Mouse (Mus musculus): ENCODE measurements around the gene Fbrsl1. TPM values are rescaled to one million over a fixed set of nuclear protein-coding genes. Genes with fewer than 3 reads are reported as not detected.

The Fbrsl1 gene
- total RNA-seq (2012; rRNA removed): 44.4 and 51.7 TPM in 2 replicates

GRCm38 (mm10) chr5:110448436-110449134 lies at the start of gene Fbrsl1:
Fbrsl1 (minus strand) TSS chr5:110448503.
- Histone ChIP-seq H3K9ac (ENCODE audit: insufficient read depth, low read depth, low read length, poor library complexity, severe bottlenecking) (peak within 1 kb of the TSS; percentile 98), H3K27ac (ENCODE audit: insufficient read depth, low read depth, low read length, poor library complexity, severe bottlenecking) (peak within 1 kb of the TSS; percentile 91), H3K9me3 (ENCODE audit: control insufficient read depth, insufficient read depth, low read depth, low read length) (no peaks in the 10 kb centered on the region), H3K4me3 (ENCODE audit: insufficient read depth in 1 of 2, low read depth in 1 of 2, low read length in 2 of 2, poor library complexity in 1 of 2, severe bottlenecking in 1 of 2) (peak within 1 kb of the TSS; percentile 83 to 99), H3K36me3 (ENCODE audit: control insufficient read depth, insufficient read depth, low read length, poor library complexity, severe bottlenecking) (no peaks in the 10 kb centered on the region), H3K4me1 (ENCODE audit: control insufficient read depth in 2 of 2, insufficient read depth in 2 of 2, low read length in 2 of 2, poor library complexity in 1 of 2) (peaks cover 4 to 28% of the 10 kb centered on the region in 2 experiments)
- peak; percentile 100 for DNase-seq (ENCODE audit: low read depth, low spot score)
- TF ChIP-seq HCFC1 (IDR thresholded peaks at IDR 0.05; ENCODE audit: borderline replicate concordance, insufficient read depth, low read length): no peak; the same call in 1 of the 2 replicates
- TF ChIP-seq ZC3H11A (IDR thresholded peaks at IDR 0.05; ENCODE audit: borderline replicate concordance, low read depth, low read length): no peak
- TF ChIP-seq CHD2 (IDR thresholded peaks at IDR 0.05; ENCODE audit: low read depth, low read length): no peak
- peak; percentile 76; the same call in 1 of the 2 replicates for TF ChIP-seq MAFK (IDR thresholded peaks at IDR 0.05; ENCODE audit: insufficient read depth, low read depth, low read length)
- no peak for TF ChIP-seq ZNF384 (IDR thresholded peaks at IDR 0.05; ENCODE audit: low read depth, low read length)
- in situ Hi-C loops (cut with MboI; ENCODE audit: low sequenced_read_pairs in 2 of 2, unreplicated experiment in 2 of 2): no loop called here

- Histone ChIP-seq H3K27ac (ENCODE audit: insufficient read depth, low read depth, low read length, poor library complexity, severe bottlenecking) (no peak overlapping the region; the same call in 1 of the 2 replicates), H3K4me3 (ENCODE audit: insufficient read depth in 1 of 2, low read depth in 1 of 2, low read length in 2 of 2, poor library complexity in 1 of 2, severe bottlenecking in 1 of 2) (no peak overlapping the region), H3K9ac (ENCODE audit: insufficient read depth, low read depth, low read length, poor library complexity, severe bottlenecking) (no peak overlapping the region), H3K4me1 (ENCODE audit: control insufficient read depth in 2 of 2, insufficient read depth in 2 of 2, low read length in 2 of 2, poor library complexity in 1 of 2) (no peaks in the 10 kb centered on the region), H3K36me3 (ENCODE audit: control insufficient read depth, insufficient read depth, low read length, poor library complexity, severe bottlenecking) (no peaks in the 10 kb centered on the region), H3K9me3 (ENCODE audit: control insufficient read depth, insufficient read depth, low read depth, low read length) (no peaks in the 10 kb centered on the region)
- in situ Hi-C loops (cut with MboI; ENCODE audit: low sequenced_read_pairs in 2 of 2, unreplicated experiment in 2 of 2): loop anchor here (5.0 to 10.0 kb wide), 2 partner anchors 117 to 134 kb away; no protein-coding TSS in a partner anchor
- no peak for DNase-seq (ENCODE audit: low read depth, low spot score)
- no peak for TF ChIP-seq CHD2 (IDR thresholded peaks at IDR 0.05; ENCODE audit: low read depth, low read length)
- TF ChIP-seq MAFK (IDR thresholded peaks at IDR 0.05; ENCODE audit: insufficient read depth, low read depth, low read length): no peak
- no peak for TF ChIP-seq ZNF384 (IDR thresholded peaks at IDR 0.05; ENCODE audit: low read depth, low read length)
- TF ChIP-seq ZC3H11A (IDR thresholded peaks at IDR 0.05; ENCODE audit: borderline replicate concordance, low read depth, low read length): no peak
- no peak for TF ChIP-seq HCFC1 (IDR thresholded peaks at IDR 0.05; ENCODE audit: borderline replicate concordance, insufficient read depth, low read length)
Measured at GRCm38 (mm10) chr5:110498071-110498470, 49.8 kb upstream of the Fbrsl1 start.

GRCm38 (mm10) chr5:110497556-110497955 lies 49.3 kb upstream of the Fbrsl1 start:
- H3K36me3 ChIP-seq (ENCODE audit: control insufficient read depth, insufficient read depth, low read length, poor library complexity, severe bottlenecking): no peaks in the 10 kb centered on the region

GRCm38 (mm10) chr5:110495051-110495450 lies 46.7 kb upstream of the Fbrsl1 start:
- H3K9me3 ChIP-seq (ENCODE audit: control insufficient read depth, insufficient read depth, low read depth, low read length): no peaks in the 10 kb centered on the region
- H3K4me3 ChIP-seq (ENCODE audit: insufficient read depth in 1 of 2, low read depth in 1 of 2, low read length in 2 of 2, poor library complexity in 1 of 2, severe bottlenecking in 1 of 2): no peak overlapping the region
- no peak overlapping the region for H3K27ac ChIP-seq (ENCODE audit: insufficient read depth, low read depth, low read length, poor library complexity, severe bottlenecking)
- no peak overlapping the region for H3K9ac ChIP-seq (ENCODE audit: insufficient read depth, low read depth, low read length, poor library complexity, severe bottlenecking)
- DNase-seq (ENCODE audit: low read depth, low spot score): no peak
- in situ Hi-C loops (cut with MboI; ENCODE audit: low sequenced_read_pairs in 2 of 2, unreplicated experiment in 2 of 2): loop anchor here (5.0 to 10.0 kb wide), 2 partner anchors 120 to 137 kb away; no protein-coding TSS in a partner anchor
- no peaks in the 10 kb centered on the region for H3K36me3 ChIP-seq (ENCODE audit: control insufficient read depth, insufficient read depth, low read length, poor library complexity, severe bottlenecking)
- TF ChIP-seq ZC3H11A (IDR thresholded peaks at IDR 0.05; ENCODE audit: borderline replicate concordance, low read depth, low read length) (no peak), CHD2 (IDR thresholded peaks at IDR 0.05; ENCODE audit: low read depth, low read length) (no peak), ZNF384 (IDR thresholded peaks at IDR 0.05; ENCODE audit: low read depth, low read length) (no peak), HCFC1 (IDR thresholded peaks at IDR 0.05; ENCODE audit: borderline replicate concordance, insufficient read depth, low read length) (no peak), MAFK (IDR thresholded peaks at IDR 0.05; ENCODE audit: insufficient read depth, low read depth, low read length) (no peak)
- peaks cover 0 to 4% of the 10 kb centered on the region in 2 experiments; a peak in 1 of 4 replicates for H3K4me1 ChIP-seq (ENCODE audit: control insufficient read depth in 2 of 2, insufficient read depth in 2 of 2, low read length in 2 of 2, poor library complexity in 1 of 2)

More at GRCm38 (mm10) chr5:110497556-110497955, 49.3 kb upstream of the Fbrsl1 start:
- no peaks in the 10 kb centered on the region for H3K4me1 ChIP-seq (ENCODE audit: control insufficient read depth in 2 of 2, insufficient read depth in 2 of 2, low read length in 2 of 2, poor library complexity in 1 of 2)
- H3K9me3 ChIP-seq (ENCODE audit: control insufficient read depth, insufficient read depth, low read depth, low read length): no peaks in the 10 kb centered on the region
- in situ Hi-C loops (cut with MboI; ENCODE audit: low sequenced_read_pairs in 2 of 2, unreplicated experiment in 2 of 2): loop anchor here (5.0 to 10.0 kb wide), 2 partner anchors 117 to 135 kb away; no protein-coding TSS in a partner anchor
- H3K27ac ChIP-seq (ENCODE audit: insufficient read depth, low read depth, low read length, poor library complexity, severe bottlenecking): no peak overlapping the region
- no peak overlapping the region for H3K9ac ChIP-seq (ENCODE audit: insufficient read depth, low read depth, low read length, poor library complexity, severe bottlenecking)
- TF ChIP-seq ZC3H11A (IDR thresholded peaks at IDR 0.05; ENCODE audit: borderline replicate concordance, low read depth, low read length): no peak
- no peak for TF ChIP-seq CHD2 (IDR thresholded peaks at IDR 0.05; ENCODE audit: low read depth, low read length)
- TF ChIP-seq ZNF384 (IDR thresholded peaks at IDR 0.05; ENCODE audit: low read depth, low read length): no peak
- no peak for TF ChIP-seq HCFC1 (IDR thresholded peaks at IDR 0.05; ENCODE audit: borderline replicate concordance, insufficient read depth, low read length)
- TF ChIP-seq MAFK (IDR thresholded peaks at IDR 0.05; ENCODE audit: insufficient read depth, low read depth, low read length): no peak
- H3K4me3 ChIP-seq (ENCODE audit: insufficient read depth in 1 of 2, low read depth in 1 of 2, low read length in 2 of 2, poor library complexity in 1 of 2, severe bottlenecking in 1 of 2): no peak overlapping the region
- no peak for DNase-seq (ENCODE audit: low read depth, low spot score)
